Mouse (Mus musculus) embryonic facial prominence, embryonic 13.5 days (tissue): ENCODE data around the gene 1700020L24Rik. TPM values are rescaled to one million over a fixed set of nuclear protein-coding genes. Genes with fewer than 3 reads are reported as not detected.

ENCODE experiments used
- ATAC-seq: fragments of 200-750 bp; cut with Nextera tagmentation; 2 replicates; pipeline ENCODE4 v1.8.0; 2017; ENCODE audit warnings: low read depth; ENCODE audit not compliant: insufficient number of reproducible peaks, insufficient read depth, low FRiP score, low TSS enrichment
- H3K27ac ChIP-seq: fragments of 300-500 bp; sonication (generic); 2 replicates; pipeline ENCODE4 v1.5.1; 2015; ENCODE audit warnings: moderate library complexity, mild to moderate bottlenecking, inconsistent platforms
- H3K27me3 ChIP-seq: fragments of 300-500 bp; sonication (generic); 2 replicates; pipeline ENCODE4 v1.6.1; 2015; ENCODE audit warnings: mild to moderate bottlenecking, inconsistent platforms
- H3K36me3 ChIP-seq: fragments of 300-500 bp; sonication (generic); 2 replicates; pipeline ENCODE4 v1.6.1; 2015; ENCODE audit warnings: mild to moderate bottlenecking, inconsistent platforms
- H3K4me1 ChIP-seq: fragments of 300-500 bp; sonication (generic); 2 replicates; pipeline ENCODE4 v1.6.1; 2015; ENCODE audit warnings: inconsistent platforms
- H3K4me2 ChIP-seq: fragments of 300-500 bp; sonication (generic); 2 replicates; pipeline ENCODE4 v1.6.1; 2015; ENCODE audit warnings: moderate library complexity, mild to moderate bottlenecking, inconsistent platforms
- H3K4me3 ChIP-seq: fragments of 300-500 bp; sonication (generic); 2 replicates; pipeline ENCODE4 v1.5.1; 2015; ENCODE audit warnings: mild to moderate bottlenecking, inconsistent platforms
- H3K9ac ChIP-seq: fragments of 300-500 bp; sonication (generic); 2 replicates; pipeline ENCODE4 v1.6.1; 2015; ENCODE audit warnings: mild to moderate bottlenecking, inconsistent platforms
- H3K9me3 ChIP-seq: fragments of 300-500 bp; sonication (generic); 2 replicates; pipeline ENCODE4 v1.6.1; 2016; ENCODE audit warnings: inconsistent platforms
- WGBS: fragments of 180-500 bp; shearing (Covaris S2); methylation state at CpG from one replicate; pipeline ENCODE4 v1.1.7; 2015; ENCODE audit warnings: mixed read lengths; 5-methylcytosine and 5-hydroxymethylcytosine counted together
- polyA plus RNA-seq: library from polyadenylated mRNA; unstranded; fragments of >200 nt; fragmentation: Nextera tagmentation; extraction: Ambion mirVana; gene quantifications from 2 replicates; pipeline ENCODE4 v1.2.1, GENCODE M21; 2015

The 1700020L24Rik gene
- polyA plus RNA-seq, 1 experiment from 2014 or later, result 0.32 TPM

GRCm38 (mm10) chr11:83417080-83417479 lies 20.4 kb upstream of the 1700020L24Rik start:
- Histone ChIP-seq H3K4me2 (no peak overlapping the region), H3K36me3 (no peaks in the 10 kb centered on the region), H3K9me3 (no peaks in the 10 kb centered on the region), H3K9ac (no peak overlapping the region), H3K4me3 (no peak overlapping the region), H3K27me3 (peaks cover 50% of the 10 kb centered on the region), H3K27ac (no peak overlapping the region), H3K4me1 (peaks cover 8% of the 10 kb centered on the region)
- ATAC-seq, result no peak
- WGBS, result 7% methylated on average over 5 of the region's 5 CpGs

- H3K27me3 ChIP-seq, result peaks cover 52% of the 10 kb centered on the region
- no peaks in the 10 kb centered on the region for H3K36me3 ChIP-seq
- H3K9me3 ChIP-seq, result no peaks in the 10 kb centered on the region
Measured at GRCm38 (mm10) chr11:83417708-83418107, 19.8 kb upstream of the 1700020L24Rik start.

GRCm38 (mm10) chr11:83418566-83418965 lies 18.9 kb upstream of the 1700020L24Rik start:
- Histone ChIP-seq H3K27ac (no peak overlapping the region), H3K9me3 (no peaks in the 10 kb centered on the region), H3K4me1 (peaks cover 8% of the 10 kb centered on the region), H3K27me3 (peaks cover 53% of the 10 kb centered on the region), H3K4me2 (peak overlapping the region; percentile 28), H3K9ac (no peak overlapping the region), H3K36me3 (no peaks in the 10 kb centered on the region), H3K4me3 (0 out of 2 replicates have a peak overlapping the region, but pooled peaks have one; percentile 20)
- no peak for ATAC-seq
- whole genome bisulfite sequencing, result 7% methylated on average over 38 of the region's 38 CpGs

More at GRCm38 (mm10) chr11:83417708-83418107, 19.8 kb upstream of the 1700020L24Rik start:
- 76% methylated on average over 7 of the region's 7 CpGs for WGBS
- no peak overlapping the region for H3K4me2 ChIP-seq
- peaks cover 8% of the 10 kb centered on the region for H3K4me1 ChIP-seq
- no peak overlapping the region for H3K4me3 ChIP-seq
- no peak overlapping the region for H3K27ac ChIP-seq
- H3K9ac ChIP-seq, result no peak overlapping the region
- no peak for ATAC-seq

GRCm38 (mm10) chr11:83420338-83420737 lies 17.1 kb upstream of the 1700020L24Rik start:
- Histone ChIP-seq H3K36me3 (no peaks in the 10 kb centered on the region), H3K9me3 (no peaks in the 10 kb centered on the region), H3K4me3 (no peak overlapping the region), H3K4me1 (peaks cover 8% of the 10 kb centered on the region), H3K27me3 (peaks cover 53% of the 10 kb centered on the region), H3K4me2 (no peak overlapping the region), H3K9ac (no peak overlapping the region), H3K27ac (no peak overlapping the region)
- 35% methylated on average over 4 of the region's 4 CpGs for WGBS
- ATAC-seq, result no peak

- no peak overlapping the region for H3K27ac ChIP-seq
- 1% methylated on average over 9 of the region's 9 CpGs for WGBS
- H3K4me2 ChIP-seq, result no peak overlapping the region
- ATAC-seq, result no peak
- no peaks in the 10 kb centered on the region for H3K36me3 ChIP-seq
- no peak overlapping the region for H3K4me3 ChIP-seq
- H3K27me3 ChIP-seq, result peaks cover 62% of the 10 kb centered on the region
- no peak overlapping the region for H3K9ac ChIP-seq
- peaks cover 8% of the 10 kb centered on the region for H3K4me1 ChIP-seq
- H3K9me3 ChIP-seq, result no peaks in the 10 kb centered on the region
Measured at GRCm38 (mm10) chr11:83421305-83421704, 16.2 kb upstream of the 1700020L24Rik start.

GRCm38 (mm10) chr11:83424681-83425080 lies 12.8 kb upstream of the 1700020L24Rik start:
- ATAC-seq, result no peak
- Histone ChIP-seq H3K9me3 (no peaks in the 10 kb centered on the region), H3K4me3 (no peak overlapping the region), H3K27me3 (peaks cover 73% of the 10 kb centered on the region), H3K4me1 (peaks cover 6% of the 10 kb centered on the region; the same call in 1 of the 2 replicates), H3K9ac (no peak overlapping the region), H3K27ac (no peak overlapping the region), H3K4me2 (no peak overlapping the region), H3K36me3 (no peaks in the 10 kb centered on the region)
- WGBS, result 6% methylated on average over 8 of the region's 8 CpGs

- Histone ChIP-seq H3K27me3 (peaks cover 56% of the 10 kb centered on the region), H3K36me3 (no peaks in the 10 kb centered on the region), H3K4me1 (peaks cover 8% of the 10 kb centered on the region; the same call in 1 of the 2 replicates), H3K27ac (no peak overlapping the region), H3K4me2 (peak overlapping the region; percentile 44), H3K9me3 (no peaks in the 10 kb centered on the region), H3K4me3 (peak overlapping the region; percentile 3; the same call in 1 of the 2 replicates), H3K9ac (no peak overlapping the region)
- ATAC-seq, result no peak
- WGBS, result 32% methylated on average over 17 of the region's 17 CpGs
Measured at GRCm38 (mm10) chr11:83426964-83427363, 10.5 kb upstream of the 1700020L24Rik start.

- H3K27me3 ChIP-seq, result peaks cover 51% of the 10 kb centered on the region
- peaks cover 8% of the 10 kb centered on the region; the same call in 1 of the 2 replicates for H3K4me1 ChIP-seq
- H3K36me3 ChIP-seq, result no peaks in the 10 kb centered on the region
- H3K4me3 ChIP-seq, result no peak within 1 kb of the TSS
- H3K9ac ChIP-seq, result no peak within 1 kb of the TSS
- H3K9me3 ChIP-seq, result no peaks in the 10 kb centered on the region
- ATAC-seq, result no peak
- H3K4me2 ChIP-seq, result no peak within 1 kb of the TSS
- H3K27ac ChIP-seq, result no peak within 1 kb of the TSS
- WGBS, result 49% methylated on average over 5 of the region's 5 CpGs
Measured at GRCm38 (mm10) chr11:83429355-83429754, 8.1 kb upstream of the 1700020L24Rik start, which contains the start of gene Gas2l2. Gene Gas2l2, minus strand, starts transcription at chr11:83429455.

- Histone ChIP-seq H3K4me1 (0 out of 2 replicates have a peak, but pooled peaks cover 3% of the 10 kb centered on the region), H3K9ac (no peak overlapping the region), H3K9me3 (no peaks in the 10 kb centered on the region), H3K27me3 (peaks cover 33% of the 10 kb centered on the region), H3K4me3 (no peak overlapping the region), H3K36me3 (no peaks in the 10 kb centered on the region), H3K27ac (no peak overlapping the region), H3K4me2 (no peak overlapping the region)
- 86% methylated on average over 2 of the region's 2 CpGs for WGBS
- ATAC-seq, result no peak
Measured at GRCm38 (mm10) chr11:83432533-83432932, 4.9 kb upstream of the 1700020L24Rik start.

GRCm38 (mm10) chr11:83439426-83440060 lies 2.1 kb downstream of the 1700020L24Rik start:
- H3K27ac ChIP-seq, result no peak overlapping the region
- peaks cover 10% of the 10 kb centered on the region for H3K4me1 ChIP-seq
- 33% methylated on average over 11 of the region's 11 CpGs for WGBS
- no peak for ATAC-seq
- peak overlapping the region; percentile 85 for H3K4me2 ChIP-seq
- H3K4me3 ChIP-seq, result peak overlapping the region; percentile 63
- H3K36me3 ChIP-seq, result no peaks in the 10 kb centered on the region
- H3K9me3 ChIP-seq, result no peaks in the 10 kb centered on the region
- H3K9ac ChIP-seq, result no peak overlapping the region
- peaks cover 45% of the 10 kb centered on the region for H3K27me3 ChIP-seq

- Histone ChIP-seq H3K4me3 (peak overlapping the region; percentile 63), H3K9ac (peak overlapping the region; percentile 71), H3K9me3 (no peaks in the 10 kb centered on the region), H3K36me3 (no peaks in the 10 kb centered on the region), H3K27ac (no peak overlapping the region), H3K27me3 (peaks cover 54% of the 10 kb centered on the region), H3K4me1 (peaks cover 14% of the 10 kb centered on the region), H3K4me2 (peak overlapping the region; percentile 85)
- peak; percentile 82 for ATAC-seq
- under 1% methylated on average over 64 of the region's 75 CpGs for WGBS
Measured at GRCm38 (mm10) chr11:83440081-83441064, 2.9 kb downstream of the 1700020L24Rik start.
